Mouse (Mus musculus): ENCODE measurements at regions not wholly inside any gene's neighbourhood (a gene's known extent, or its start where the extent isn't known, plus 50 kb on each side); places are given as distances from the start of the nearest gene placed in this dataset.
A peak's percentile ranks its signal among the peaks of the same experiment; 100 is the strongest.

GRCm38 (mm10) chr12:45745697-45746096, 671.2 kb upstream of the Stxbp6 start:
- Histone ChIP-seq H3K9me3 (replicated peaks; ENCODE audit: control insufficient read depth, low read length, poor library complexity, severe bottlenecking) (no peaks in the 10 kb centered on the region), H3K27me3 (ENCODE audit: control insufficient read depth, insufficient read depth, low read depth, low read length) (no peaks in the 10 kb centered on the region), H3K4me1 (ENCODE audit: control insufficient read depth, insufficient read depth, low read length) (no peaks in the 10 kb centered on the region), H3K36me3 (ENCODE audit: control insufficient read depth, insufficient read depth, low read length) (no peaks in the 10 kb centered on the region), H3K4me3 (ENCODE audit: low read depth, low read length) (no peak overlapping the region), H3K4me2 (ENCODE audit: low read length) (no peak overlapping the region), H3K27ac (ENCODE audit: low read length) (no peak overlapping the region), H3K9ac (ENCODE audit: low read depth, low read length) (no peak overlapping the region)
- WGBS: 44% methylated on average over 2 of the region's 2 CpGs
- no peak for ATAC-seq

- Histone ChIP-seq H3K4me3 (ENCODE audit: low read depth, low read length) (no peak overlapping the region), H3K9me3 (replicated peaks; ENCODE audit: control insufficient read depth, low read length, poor library complexity, severe bottlenecking) (no peaks in the 10 kb centered on the region), H3K9ac (ENCODE audit: low read depth, low read length) (no peak overlapping the region), H3K4me1 (ENCODE audit: control insufficient read depth, insufficient read depth, low read length) (no peaks in the 10 kb centered on the region), H3K27ac (ENCODE audit: low read length) (no peak overlapping the region), H3K4me2 (ENCODE audit: low read length) (no peak overlapping the region), H3K27me3 (ENCODE audit: control insufficient read depth, insufficient read depth, low read depth, low read length) (no peaks in the 10 kb centered on the region), H3K36me3 (ENCODE audit: control insufficient read depth, insufficient read depth, low read length) (no peaks in the 10 kb centered on the region)
- 91% methylated on average over 2 of the region's 2 CpGs for WGBS
- ATAC-seq: no peak
These were observed 670.1 kb upstream of the Stxbp6 start for GRCm38 (mm10) chr12:45744619-45745018.

GRCm38 (mm10) chr12:45733661-45734060, 659.2 kb upstream of the Stxbp6 start:
- Histone ChIP-seq H3K9me3 (replicated peaks; ENCODE audit: control insufficient read depth, low read length, poor library complexity, severe bottlenecking) (no peaks in the 10 kb centered on the region), H3K27ac (ENCODE audit: low read length) (no peak overlapping the region), H3K27me3 (ENCODE audit: control insufficient read depth, insufficient read depth, low read depth, low read length) (no peaks in the 10 kb centered on the region), H3K4me1 (ENCODE audit: control insufficient read depth, insufficient read depth, low read length) (no peaks in the 10 kb centered on the region), H3K4me3 (ENCODE audit: low read depth, low read length) (no peak overlapping the region), H3K9ac (ENCODE audit: low read depth, low read length) (no peak overlapping the region), H3K4me2 (ENCODE audit: low read length) (no peak overlapping the region), H3K36me3 (ENCODE audit: control insufficient read depth, insufficient read depth, low read length) (no peaks in the 10 kb centered on the region)
- no peak for ATAC-seq
- 77% methylated on average over 4 of the region's 4 CpGs for WGBS

DNA sequence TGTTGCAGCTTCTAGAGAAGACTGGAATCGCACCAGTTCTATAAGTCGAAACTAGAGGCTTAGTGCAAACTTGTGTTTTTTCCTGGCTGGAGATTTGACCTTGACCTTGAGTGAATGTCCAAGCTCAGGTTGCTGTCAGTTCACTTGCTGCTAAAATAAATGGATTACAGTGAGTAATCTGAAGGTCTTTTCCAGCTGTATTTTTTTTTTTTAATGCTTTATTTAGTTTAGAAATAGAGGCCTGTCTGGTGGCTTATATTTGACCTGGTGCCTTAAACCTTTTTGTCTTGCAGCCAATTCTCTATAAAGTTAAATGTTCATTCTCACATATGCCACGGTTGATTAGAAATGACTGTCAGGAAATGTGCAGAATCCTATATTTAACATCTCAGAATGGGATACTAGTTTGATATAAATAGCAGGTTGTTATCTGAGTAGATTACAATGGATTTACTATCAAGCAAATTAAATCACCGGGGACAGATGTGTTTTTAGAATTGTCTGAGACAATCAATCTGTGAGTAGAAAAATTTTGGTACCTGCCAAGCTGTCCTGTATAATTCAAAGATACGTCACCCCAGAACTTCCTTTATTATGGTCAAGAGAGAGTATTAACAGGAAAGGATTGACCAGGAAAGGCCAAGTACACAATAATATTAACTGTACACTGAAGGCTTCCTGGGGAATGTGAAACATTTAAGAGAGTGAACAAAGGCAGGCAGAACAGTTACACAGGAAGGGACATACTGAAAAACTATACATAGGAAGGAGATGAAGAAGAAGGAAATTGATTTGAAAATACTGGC, 650.3 kb upstream of the Stxbp6 start:
- Histone ChIP-seq H3K27me3 (ENCODE audit: control insufficient read depth, insufficient read depth, low read depth, low read length) (no peaks in the 10 kb centered on the region), H3K4me3 (ENCODE audit: low read depth, low read length) (no peak overlapping the region), H3K4me2 (ENCODE audit: low read length) (no peak overlapping the region), H3K27ac (ENCODE audit: low read length) (no peak overlapping the region), H3K36me3 (ENCODE audit: control insufficient read depth, insufficient read depth, low read length) (no peaks in the 10 kb centered on the region), H3K9ac (ENCODE audit: low read depth, low read length) (no peak overlapping the region), H3K4me1 (ENCODE audit: control insufficient read depth, insufficient read depth, low read length) (no peaks in the 10 kb centered on the region), H3K9me3 (replicated peaks; ENCODE audit: control insufficient read depth, low read length, poor library complexity, severe bottlenecking) (no peaks in the 10 kb centered on the region)
- WGBS: 81% methylated on average over 5 of the region's 5 CpGs
- no peak for ATAC-seq

- H3K4me2 ChIP-seq (ENCODE audit: low read length): no peak overlapping the region
- ATAC-seq: no peak
- H3K27me3 ChIP-seq (ENCODE audit: control insufficient read depth, insufficient read depth, low read depth, low read length): no peaks in the 10 kb centered on the region
- H3K9ac ChIP-seq (ENCODE audit: low read depth, low read length): no peak overlapping the region
- no peaks in the 10 kb centered on the region for H3K9me3 ChIP-seq (replicated peaks; ENCODE audit: control insufficient read depth, low read length, poor library complexity, severe bottlenecking)
- no peak overlapping the region for H3K4me3 ChIP-seq (ENCODE audit: low read depth, low read length)
- H3K27ac ChIP-seq (ENCODE audit: low read length): no peak overlapping the region
- H3K36me3 ChIP-seq (ENCODE audit: control insufficient read depth, insufficient read depth, low read length): no peaks in the 10 kb centered on the region
- H3K4me1 ChIP-seq (ENCODE audit: control insufficient read depth, insufficient read depth, low read length): 0 out of 2 replicates have a peak, but pooled peaks cover 2% of the 10 kb centered on the region
These were observed 636.8 kb upstream of the Stxbp6 start for GRCm38 (mm10) chr12:45711351-45711750.

DNA sequence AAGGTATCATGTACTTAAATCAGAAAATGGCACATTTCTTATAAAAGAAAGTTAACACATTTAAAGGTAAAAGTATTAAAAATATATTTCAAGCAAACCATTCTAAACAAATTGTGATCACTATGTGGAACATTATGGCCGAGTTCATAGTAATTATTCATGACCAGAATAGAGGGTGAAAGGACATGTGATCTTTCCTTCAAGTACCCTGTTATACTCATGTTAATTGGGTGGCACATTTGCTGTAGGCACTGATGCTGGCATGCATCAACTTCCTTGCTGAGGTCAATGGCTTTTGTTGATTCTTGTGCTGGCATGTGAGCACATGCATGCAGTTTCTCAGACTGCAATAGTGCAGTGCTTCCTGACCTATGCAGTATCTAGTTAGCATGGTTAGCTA, 636.3 kb upstream of the Stxbp6 start:
- Histone ChIP-seq H3K9ac (ENCODE audit: low read depth, low read length) (no peak overlapping the region), H3K4me2 (ENCODE audit: low read length) (no peak overlapping the region), H3K27me3 (ENCODE audit: control insufficient read depth, insufficient read depth, low read depth, low read length) (no peaks in the 10 kb centered on the region), H3K4me3 (ENCODE audit: low read depth, low read length) (no peak overlapping the region), H3K27ac (ENCODE audit: low read length) (no peak overlapping the region), H3K36me3 (ENCODE audit: control insufficient read depth, insufficient read depth, low read length) (no peaks in the 10 kb centered on the region), H3K4me1 (ENCODE audit: control insufficient read depth, insufficient read depth, low read length) (0 out of 2 replicates have a peak, but pooled peaks cover 2% of the 10 kb centered on the region), H3K9me3 (replicated peaks; ENCODE audit: control insufficient read depth, low read length, poor library complexity, severe bottlenecking) (no peaks in the 10 kb centered on the region)
- 71% methylated on average over 1 of the region's 1 CpGs for WGBS
- ATAC-seq: no peak

DNA sequence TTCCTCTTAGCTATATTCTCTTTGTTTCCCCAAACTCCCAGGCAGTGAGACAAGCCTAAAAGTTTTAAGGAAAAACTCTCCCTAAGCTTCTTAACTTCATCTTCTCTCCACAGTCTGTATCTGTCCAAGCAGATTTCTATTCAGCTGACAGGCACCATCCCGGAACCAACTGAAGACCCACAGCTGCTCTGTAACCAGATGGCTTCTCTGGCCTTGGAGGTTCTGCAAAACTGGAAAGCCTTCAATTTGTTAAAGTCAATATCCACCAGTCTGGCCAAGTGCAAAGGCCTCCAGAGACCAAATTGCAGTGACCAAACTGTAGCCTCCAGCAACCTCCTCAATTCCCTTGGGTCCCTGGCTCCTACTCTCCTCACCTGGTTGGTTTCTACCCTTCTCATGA, 614.8 kb upstream of the Stxbp6 start:
- no peak for ATAC-seq
- Histone ChIP-seq H3K9ac (ENCODE audit: low read depth, low read length) (no peak overlapping the region), H3K27me3 (ENCODE audit: control insufficient read depth, insufficient read depth, low read depth, low read length) (no peaks in the 10 kb centered on the region), H3K9me3 (replicated peaks; ENCODE audit: control insufficient read depth, low read length, poor library complexity, severe bottlenecking) (no peaks in the 10 kb centered on the region; the same call in 1 of the 2 replicates), H3K4me2 (ENCODE audit: low read length) (no peak overlapping the region), H3K4me3 (ENCODE audit: low read depth, low read length) (no peak overlapping the region), H3K36me3 (ENCODE audit: control insufficient read depth, insufficient read depth, low read length) (no peaks in the 10 kb centered on the region), H3K27ac (ENCODE audit: low read length) (no peak overlapping the region), H3K4me1 (ENCODE audit: control insufficient read depth, insufficient read depth, low read length) (no peaks in the 10 kb centered on the region)
- 68% methylated on average over 1 of the region's 1 CpGs for WGBS

DNA sequence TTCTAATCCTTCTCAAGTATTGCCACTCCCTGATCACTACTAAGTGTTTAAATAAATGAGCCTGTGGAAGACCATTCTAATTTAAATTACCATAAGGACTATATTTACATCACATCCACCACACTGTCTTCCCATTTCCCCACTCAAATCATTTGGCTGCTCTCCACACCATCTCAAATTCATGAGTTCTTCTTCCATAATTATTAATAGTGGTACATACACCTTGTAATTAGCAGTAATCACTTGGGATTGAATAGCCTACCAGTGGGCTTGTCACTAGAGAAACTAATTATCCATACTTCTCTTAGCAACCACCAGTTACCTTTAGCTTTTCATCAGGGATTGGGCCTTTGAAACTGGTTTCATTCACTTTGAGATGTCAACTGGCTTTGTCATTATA, 612.3 kb upstream of the Stxbp6 start:
- Histone ChIP-seq H3K36me3 (ENCODE audit: control insufficient read depth, insufficient read depth, low read length) (no peaks in the 10 kb centered on the region), H3K27ac (ENCODE audit: low read length) (no peak overlapping the region), H3K27me3 (ENCODE audit: control insufficient read depth, insufficient read depth, low read depth, low read length) (no peaks in the 10 kb centered on the region), H3K4me2 (ENCODE audit: low read length) (no peak overlapping the region), H3K4me1 (ENCODE audit: control insufficient read depth, insufficient read depth, low read length) (no peaks in the 10 kb centered on the region), H3K4me3 (ENCODE audit: low read depth, low read length) (no peak overlapping the region), H3K9ac (ENCODE audit: low read depth, low read length) (no peak overlapping the region), H3K9me3 (replicated peaks; ENCODE audit: control insufficient read depth, low read length, poor library complexity, severe bottlenecking) (no peaks in the 10 kb centered on the region; the same call in 1 of the 2 replicates)
- ATAC-seq: no peak

GRCm38 (mm10) chr12:45672361-45672760, 597.9 kb upstream of the Stxbp6 start:
- Histone ChIP-seq H3K4me3 (ENCODE audit: low read depth, low read length) (no peak overlapping the region), H3K4me2 (ENCODE audit: low read length) (no peak overlapping the region), H3K27ac (ENCODE audit: low read length) (peak overlapping the region; percentile 77), H3K4me1 (ENCODE audit: control insufficient read depth, insufficient read depth, low read length) (peaks cover 26% of the 10 kb centered on the region), H3K9me3 (replicated peaks; ENCODE audit: control insufficient read depth, low read length, poor library complexity, severe bottlenecking) (no peaks in the 10 kb centered on the region), H3K36me3 (ENCODE audit: control insufficient read depth, insufficient read depth, low read length) (no peaks in the 10 kb centered on the region), H3K9ac (ENCODE audit: low read depth, low read length) (no peak overlapping the region), H3K27me3 (ENCODE audit: control insufficient read depth, insufficient read depth, low read depth, low read length) (no peaks in the 10 kb centered on the region)
- peak; percentile 37; the same call in 1 of the 2 replicates for ATAC-seq
- WGBS: 23% methylated on average over 3 of the region's 3 CpGs
